Mouse (Mus musculus) spleen, postnatal 36 days (tissue): ENCODE measurements around the gene Dusp27.
"Not testable (repeated sequence)": the region's sequence is repeated elsewhere in the genome, so short reads cannot be mapped to it uniquely, and the experiment has no call there.

Source experiments
- DNase-seq, 2 experiments: peaks; one replicate each; pipeline ENCODE4 v3.0.0; 2022; ENCODE audit warnings: low spot score in 2 of 2, mixed read lengths in 1 of 2

The Dusp27 gene

DNA sequence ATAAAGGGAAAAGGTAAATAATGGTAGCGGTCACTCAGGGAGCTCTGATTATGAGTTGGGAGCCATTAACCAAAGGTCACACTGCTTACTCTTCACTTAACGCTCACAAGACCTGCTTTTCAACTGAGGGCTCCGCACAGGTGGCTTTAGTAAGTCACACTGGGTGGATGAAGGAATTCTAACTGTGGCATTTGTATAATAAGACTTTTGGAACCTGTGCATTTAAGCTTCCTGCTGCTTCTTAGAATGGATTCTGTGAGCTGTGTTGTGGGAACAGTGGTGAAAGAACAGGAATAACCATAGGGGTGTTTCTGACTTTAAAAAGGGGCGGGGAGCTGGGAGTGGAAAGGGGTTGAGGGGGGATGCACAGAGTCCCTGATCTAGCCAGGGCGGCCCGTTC is 14.6 kb upstream of the Dusp27 start:
- no peak for DNase-seq

DNA sequence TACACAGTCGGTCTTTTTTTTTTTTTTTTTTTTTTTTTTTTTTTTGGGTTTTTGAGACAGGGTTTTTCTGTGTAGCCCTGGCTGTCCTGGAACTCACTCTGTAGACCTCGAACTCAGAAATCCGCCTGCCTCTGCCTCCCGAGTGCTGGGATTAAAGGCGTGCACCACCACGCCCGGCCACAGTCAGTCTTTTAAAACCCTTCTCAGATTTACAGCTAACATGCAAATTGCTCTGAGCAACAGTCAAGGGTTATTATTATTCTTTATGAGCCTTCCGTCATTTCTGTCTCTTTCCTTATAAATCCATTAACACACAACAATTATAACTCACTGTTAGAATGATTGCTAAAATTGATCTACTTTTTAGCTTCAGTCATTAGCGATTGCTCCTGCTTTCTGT is 14.1 kb upstream of the Dusp27 start:
- DNase-seq: not testable (repeated sequence)

DNA sequence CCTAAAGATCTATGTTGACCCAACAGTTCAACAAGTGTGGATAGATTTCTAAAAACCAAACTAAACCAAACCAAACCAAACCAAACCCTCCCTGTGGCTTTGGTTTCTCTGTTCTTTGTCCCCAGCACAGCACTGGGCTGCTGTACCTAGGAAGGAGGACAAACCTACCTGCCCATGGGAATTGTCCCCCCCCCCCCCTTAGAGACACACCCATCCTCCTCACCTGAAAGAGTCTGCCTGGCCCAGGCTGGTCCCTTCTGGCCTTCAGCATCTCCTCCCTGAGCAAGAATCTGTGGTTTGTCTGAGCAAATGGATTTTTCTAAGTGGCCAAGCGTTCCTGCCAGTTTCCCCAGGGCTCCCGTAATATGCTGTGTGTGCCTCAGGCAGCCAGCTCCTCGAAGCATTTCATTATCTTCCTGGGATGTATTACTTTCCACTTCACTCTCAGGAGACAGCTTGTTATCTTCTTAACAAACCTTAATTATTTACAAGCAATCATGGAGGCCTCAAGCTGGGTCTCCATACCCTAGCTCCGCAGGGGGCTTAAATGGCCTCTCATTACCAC is 12.0 kb upstream of the Dusp27 start:
- DNase-seq: no peak

GRCm38 (mm10) chr1:166139113-166139512 is 11.4 kb upstream of the Dusp27 start:
- no peak for DNase-seq

GRCm38 (mm10) chr1:166138136-166138535 is 10.4 kb upstream of the Dusp27 start:
- DNase-seq: peak; percentile 13 to 23

- DNase-seq: no peak
These were observed 9.7 kb upstream of the Dusp27 start for GRCm38 (mm10) chr1:166137244-166137938.

- no peak for DNase-seq
These were observed 7.5 kb upstream of the Dusp27 start for GRCm38 (mm10) chr1:166135091-166135740.

DNA sequence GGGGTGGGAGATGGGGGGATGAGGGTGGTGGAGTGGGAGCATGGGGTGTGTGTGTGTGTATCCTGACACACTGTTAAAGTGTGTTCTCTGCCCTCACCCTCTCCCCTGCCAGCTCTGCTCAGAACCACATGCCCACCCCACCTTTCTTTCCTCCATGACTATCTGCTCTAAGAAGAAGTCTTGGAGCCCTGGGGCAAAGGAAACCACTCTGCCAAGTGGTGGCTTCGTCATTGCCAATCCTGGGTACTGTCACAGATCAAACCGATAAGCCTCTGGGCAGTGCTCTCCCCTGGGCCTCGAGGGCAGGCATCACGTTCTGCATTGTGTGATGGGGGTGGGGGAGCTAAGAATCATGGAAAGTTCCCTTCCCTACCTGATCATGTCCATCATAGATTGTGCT is 4.6 kb upstream of the Dusp27 start:
- no peak for DNase-seq

DNA sequence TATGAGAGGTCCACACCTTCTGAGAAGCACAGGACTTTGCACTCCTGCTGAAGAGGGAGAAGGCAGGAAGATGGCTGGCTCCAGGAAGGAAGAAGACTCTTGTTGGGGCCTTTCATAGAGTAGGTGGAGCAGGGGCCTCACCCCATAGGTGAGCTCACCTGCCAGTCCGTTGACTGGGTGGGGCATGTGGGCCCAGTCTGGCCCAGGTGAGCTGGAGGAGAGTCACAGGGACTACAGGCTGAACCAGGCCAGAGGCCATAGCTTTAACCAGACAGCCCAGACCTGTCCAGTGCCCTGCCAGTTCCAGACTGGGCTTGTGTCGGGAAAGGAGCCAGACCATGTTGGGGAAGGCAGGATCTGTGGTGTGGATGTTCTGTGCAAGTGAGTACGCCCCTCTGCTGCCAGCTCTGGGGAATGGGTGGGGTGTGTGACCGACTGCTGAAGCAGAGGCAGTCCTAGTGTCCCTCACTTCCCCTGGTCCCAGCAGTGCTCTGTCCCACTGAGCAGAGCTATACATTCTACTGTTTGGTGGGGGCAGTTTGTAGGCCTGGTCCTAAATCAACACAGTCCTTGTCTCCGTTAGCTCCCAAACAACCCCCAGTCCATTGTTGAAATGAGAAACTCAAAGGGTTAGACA is 2.6 kb upstream of the Dusp27 start, which contains the start of gene Gpa33:
Gpa33 (plus strand) TSS at position 15 of the 637 bp plus-strand sequence.
- DNase-seq: no peak

DNA sequence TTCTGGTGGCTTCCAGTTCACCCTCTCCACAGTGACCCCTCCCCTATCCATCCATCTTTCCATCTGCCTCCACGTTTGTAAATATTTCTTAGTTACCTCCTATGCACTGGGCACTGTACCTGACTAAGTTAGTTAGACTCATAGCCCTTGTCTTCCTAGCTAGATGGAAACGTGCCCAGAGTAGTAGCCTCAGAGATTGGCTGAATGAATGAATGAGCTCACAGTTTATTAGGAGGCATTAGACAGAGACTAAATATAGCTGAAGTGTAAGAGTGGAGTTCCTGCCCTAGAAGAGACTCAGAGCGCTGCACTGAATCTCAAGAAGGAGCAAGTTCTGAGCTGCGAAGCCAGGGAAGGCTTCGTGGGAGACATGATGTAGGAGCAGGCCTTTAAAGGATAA is 829 bp upstream of the Dusp27 start:
- DNase-seq: no peak

- no peak for DNase-seq
These were observed 927 bp downstream of the Dusp27 start for GRCm38 (mm10) chr1:166126795-166127194.

DNA sequence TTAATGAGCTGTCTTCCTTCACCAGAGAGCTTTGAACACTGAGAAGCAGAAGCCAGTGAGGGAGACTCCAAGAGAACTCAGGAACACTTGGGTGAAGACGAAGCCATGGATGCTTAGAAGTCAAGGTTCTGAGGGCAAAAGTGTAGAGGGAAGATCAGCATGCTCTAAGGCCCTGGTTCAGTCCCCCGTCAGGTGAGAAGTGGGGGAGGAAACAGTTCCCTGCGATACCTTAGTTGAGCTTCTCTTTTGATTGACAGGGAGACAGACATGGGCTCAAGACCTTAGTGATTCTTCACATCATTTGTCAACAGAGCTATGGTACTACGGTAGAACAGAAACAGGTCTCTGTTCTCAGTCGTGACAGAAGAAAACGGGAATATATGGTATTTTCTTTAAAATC is 1.4 kb downstream of the Dusp27 start:
- DNase-seq: no peak

DNA sequence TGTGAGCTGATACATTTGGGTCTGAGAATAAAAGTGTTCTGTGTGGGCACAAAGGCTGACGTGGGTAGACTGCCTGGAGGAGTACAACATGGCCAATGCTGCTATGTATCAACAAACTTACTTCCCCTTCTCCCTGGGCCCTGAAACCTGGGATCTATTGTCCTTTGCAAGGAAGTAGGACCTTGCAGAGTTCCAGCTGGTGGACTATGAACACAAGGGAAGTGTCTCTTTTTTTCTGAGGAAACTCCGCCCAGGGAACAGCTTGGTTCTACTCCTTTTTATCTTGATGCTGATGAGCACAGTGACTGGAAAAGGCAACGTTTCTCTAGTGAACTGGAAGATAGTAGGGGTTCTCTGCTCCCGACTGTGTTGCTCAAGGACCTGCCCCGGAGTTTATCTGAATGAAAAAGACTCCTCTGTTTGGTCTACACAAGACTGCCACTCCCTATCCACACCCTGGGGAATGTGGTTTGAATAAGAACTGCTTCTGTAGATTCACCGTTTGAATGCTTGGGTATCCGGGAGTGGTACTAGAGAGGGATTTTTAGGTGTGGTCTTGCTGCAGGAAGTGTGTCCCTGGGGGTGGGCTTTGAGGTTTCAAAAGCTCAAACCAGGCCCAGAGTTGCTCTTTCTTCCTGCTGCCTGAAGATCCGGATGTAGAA is 2.7 kb downstream of the Dusp27 start:
- DNase-seq: no peak

- no peak for DNase-seq
These were observed 4.0 kb downstream of the Dusp27 start for GRCm38 (mm10) chr1:166123751-166124150.

DNA sequence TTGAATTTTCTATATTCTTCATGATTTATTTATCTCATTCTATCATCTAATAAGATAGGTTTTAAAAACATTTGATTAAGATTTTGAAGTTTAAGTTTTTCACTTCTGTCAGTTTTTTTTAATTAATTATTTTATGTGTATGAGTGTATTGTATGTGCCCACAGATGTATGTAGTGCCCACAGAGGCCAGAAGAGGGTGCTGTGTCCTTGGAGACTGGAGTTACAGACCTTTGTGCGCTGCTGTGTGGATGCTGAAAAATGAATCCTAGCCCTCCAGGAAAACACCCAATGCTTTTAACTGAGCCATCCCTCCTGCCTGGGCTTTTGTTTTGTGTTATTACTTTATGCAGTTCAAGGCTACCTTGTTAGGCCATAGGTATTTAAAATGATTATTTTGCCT is 4.7 kb downstream of the Dusp27 start:
- no peak for DNase-seq

GRCm38 (mm10) chr1:166122114-166122513 is 5.6 kb downstream of the Dusp27 start:
- DNase-seq: no peak

DNA sequence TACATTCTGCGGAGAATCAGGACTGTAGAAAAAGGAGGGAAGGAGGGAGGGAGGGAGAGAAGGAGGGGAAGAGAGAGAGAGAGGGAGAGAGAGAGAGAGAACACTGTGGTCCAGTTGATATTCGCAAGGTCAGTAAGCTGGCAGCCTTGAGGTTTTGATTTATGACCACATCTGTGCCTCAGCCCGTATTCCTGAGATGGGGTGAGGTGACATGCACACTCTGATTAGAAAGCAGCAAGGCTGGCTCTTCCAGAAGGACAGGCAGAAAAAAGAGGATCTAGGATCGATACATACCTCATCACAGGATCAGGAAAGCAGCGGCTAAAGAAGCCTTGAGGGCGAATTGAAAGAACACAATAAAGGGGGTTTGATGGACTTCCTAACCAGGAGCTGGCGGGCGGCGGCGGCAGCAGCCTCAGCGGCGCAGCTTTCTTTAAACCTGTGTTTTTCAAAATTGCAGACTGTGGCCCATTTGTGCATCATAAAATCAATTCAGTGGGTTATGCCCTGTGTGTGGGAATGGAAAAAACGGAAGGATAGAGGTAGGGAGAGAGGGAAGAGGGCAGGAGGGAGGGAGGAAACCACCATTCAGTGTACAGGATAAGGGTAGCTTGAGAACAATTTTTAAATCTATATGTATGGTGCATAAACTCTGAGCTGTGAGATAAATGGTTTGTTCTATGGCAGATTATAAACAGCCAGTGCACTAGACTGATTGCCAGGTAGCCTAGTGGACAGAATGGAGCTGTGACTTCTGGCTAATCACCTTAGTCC is 9.7 kb downstream of the Dusp27 start:
- DNase-seq: no peak

DNA sequence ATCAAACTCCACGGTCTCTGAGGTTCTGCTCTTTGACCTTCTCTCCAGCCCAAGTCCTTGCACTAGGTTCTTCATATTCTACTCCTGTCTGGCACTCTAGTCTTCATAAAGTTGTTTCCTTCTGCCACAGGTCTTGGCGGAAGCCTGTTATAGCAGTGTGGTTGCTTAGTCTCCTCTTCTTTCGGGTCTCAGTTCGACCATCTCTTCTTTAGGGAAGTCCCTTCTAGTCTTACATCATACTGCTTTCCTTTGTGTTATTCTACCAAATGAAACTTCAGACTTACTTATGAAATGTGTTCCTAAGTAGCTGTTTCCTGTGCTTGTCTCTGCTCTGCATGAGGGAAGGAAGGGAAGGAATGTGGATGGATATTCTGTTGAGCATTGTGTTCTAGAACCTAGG is 12.0 kb downstream of the Dusp27 start:
- DNase-seq: no peak

GRCm38 (mm10) chr1:166114986-166115385 is 12.7 kb downstream of the Dusp27 start:
- DNase-seq: no peak

DNA sequence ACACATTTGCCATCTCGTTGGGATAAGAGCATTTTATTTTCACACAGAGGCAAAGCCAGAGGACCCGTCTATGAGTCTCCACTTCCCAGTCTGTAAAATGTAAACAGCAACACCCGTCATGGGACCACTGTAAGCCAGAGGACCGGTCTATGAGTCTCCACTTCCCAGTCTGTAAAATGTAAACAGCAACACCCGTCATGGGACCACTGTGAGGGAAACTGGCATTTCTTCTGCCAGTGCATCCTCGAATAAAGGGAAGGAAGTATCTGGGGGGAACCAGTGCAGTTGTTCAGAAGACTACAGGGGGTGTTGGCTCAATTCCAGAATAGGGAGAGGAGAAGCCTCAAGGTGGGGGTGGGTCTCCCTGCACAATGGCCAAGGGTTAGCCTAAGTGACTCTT is 22.3 kb downstream of the Dusp27 start:
- DNase-seq: no peak

- DNase-seq: no peak
These were observed 22.9 kb downstream of the Dusp27 start for GRCm38 (mm10) chr1:166104858-166105257.
